Mouse (Mus musculus) spleen, postnatal 10 days (tissue): Measurements from ENCODE around the gene 1700012B09Rik.

Source experiments
- DNase-seq, 2 experiments: peaks; one replicate each; pipeline ENCODE4 v3.0.0; 2021 to 2022; ENCODE audit warnings: low spot score in 2 of 2

The 1700012B09Rik gene

GRCm38 (mm10) chr9:14770803-14771471, at the start of gene 1700012B09Rik:
Gene 1700012B09Rik (minus strand): TSS chr9:14771030.
- no peak for DNase-seq

- no peak for DNase-seq
These were observed 39.3 kb upstream of the 1700012B09Rik start for GRCm38 (mm10) chr9:14810111-14810510.

- no peak for DNase-seq
These were observed 36.0 kb upstream of the 1700012B09Rik start for GRCm38 (mm10) chr9:14806786-14807185.

GRCm38 (mm10) chr9:14805714-14806113, 34.9 kb upstream of the 1700012B09Rik start:
- no peak for DNase-seq

GRCm38 (mm10) chr9:14787356-14787755, 16.5 kb upstream of the 1700012B09Rik start:
- no peak for DNase-seq

GRCm38 (mm10) chr9:14784039-14785002, 13.5 kb upstream of the 1700012B09Rik start, which contains the start of the genes Mre11a and Ankrd49:
Gene Mre11a (plus strand): TSS chr9:14784654.
Gene Ankrd49 (minus strand): TSS chr9:14784856.
- DNase-seq = peak; percentile 93

GRCm38 (mm10) chr9:14778341-14778740, 7.5 kb upstream of the 1700012B09Rik start:
- no peak for DNase-seq

- no peak for DNase-seq
These were observed 3.0 kb upstream of the 1700012B09Rik start for GRCm38 (mm10) chr9:14773813-14774212.

GRCm38 (mm10) chr9:14772074-14772473, 1.2 kb upstream of the 1700012B09Rik start:
- no peak for DNase-seq

- DNase-seq = no peak
These were observed 1.0 kb downstream of the 1700012B09Rik start for GRCm38 (mm10) chr9:14769811-14770210.

GRCm38 (mm10) chr9:14764765-14765164, 6.1 kb downstream of the 1700012B09Rik start:
- peak; percentile 22 to 64 for DNase-seq

GRCm38 (mm10) chr9:14759261-14759660, 11.6 kb downstream of the 1700012B09Rik start:
- DNase-seq = no peak

- DNase-seq = no peak
These were observed 12.2 kb downstream of the 1700012B09Rik start for GRCm38 (mm10) chr9:14758590-14758989.

GRCm38 (mm10) chr9:14754469-14754868, 16.4 kb downstream of the 1700012B09Rik start:
- DNase-seq = no peak

GRCm38 (mm10) chr9:14753947-14754346, 16.9 kb downstream of the 1700012B09Rik start:
- DNase-seq = no peak

GRCm38 (mm10) chr9:14752001-14752522, 18.8 kb downstream of the 1700012B09Rik start, which contains the start of gene Fut4:
Gene Fut4 (minus strand): TSS chr9:14752393.
- DNase-seq = peak; percentile 16 to 43

GRCm38 (mm10) chr9:14751503-14752000, 19.3 kb downstream of the 1700012B09Rik start:
- peak; percentile 10 to 27 for DNase-seq

GRCm38 (mm10) chr9:14750901-14751502, 19.8 kb downstream of the 1700012B09Rik start:
- DNase-seq = no peak

GRCm38 (mm10) chr9:14740151-14740924, 30.5 kb downstream of the 1700012B09Rik start, which contains the start of gene Piwil4:
Gene Piwil4 (minus strand): TSS chr9:14740733.
- DNase-seq = no peak

GRCm38 (mm10) chr9:14739498-14740150, 31.2 kb downstream of the 1700012B09Rik start:
- DNase-seq = no peak
